Mouse (Mus musculus) cerebellum, adult 9-10 months (tissue): Measurements from ENCODE around the gene Cfap44.
A peak's percentile ranks its signal among the peaks of the same experiment; 100 is the strongest.

ENCODE experiments used
- DNase-seq: peaks from one replicate; pipeline ENCODE4 v3.0.0; 2022

The Cfap44 gene

DNA sequence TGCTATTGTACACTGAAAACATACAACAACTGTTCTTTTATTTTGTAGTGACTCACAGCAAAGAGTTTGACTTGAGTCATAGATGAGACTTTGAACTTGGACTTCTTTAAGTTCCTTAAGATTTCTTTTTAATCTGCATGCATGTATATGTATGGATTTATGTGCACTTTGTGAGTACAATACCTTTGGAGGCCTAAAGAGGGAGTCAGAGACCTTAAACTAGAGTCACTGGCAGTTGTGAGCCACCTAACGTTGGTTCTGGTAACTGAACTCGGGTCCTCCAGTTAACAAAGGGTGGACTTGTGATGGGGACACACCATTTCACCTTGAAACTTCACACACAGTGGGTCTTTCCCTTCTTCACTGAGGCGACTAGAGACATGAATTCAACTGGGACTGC, 103.9 kb downstream of the Cfap44 start:
- no peak for DNase-seq

DNA sequence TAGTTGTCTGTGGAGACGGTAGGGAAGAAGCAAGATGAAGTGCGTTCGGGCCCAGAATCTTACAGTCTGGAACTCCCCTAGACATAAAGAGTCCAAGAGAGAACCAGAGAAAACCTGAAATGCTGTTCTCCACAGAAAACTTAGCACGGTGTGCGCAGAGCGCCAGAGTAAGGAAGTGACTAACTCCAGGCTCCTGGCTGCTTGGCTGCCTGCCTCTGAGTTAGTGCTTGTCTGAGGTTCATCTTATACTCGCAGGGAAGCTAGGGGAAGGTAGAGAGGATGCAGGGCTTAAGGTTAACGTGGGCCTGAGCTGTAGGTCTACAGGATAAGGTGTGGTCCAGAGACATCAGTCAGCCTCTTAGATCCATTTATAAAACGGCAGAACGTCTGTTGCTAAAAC, 107.2 kb downstream of the Cfap44 start:
- DNase-seq = no peak

DNA sequence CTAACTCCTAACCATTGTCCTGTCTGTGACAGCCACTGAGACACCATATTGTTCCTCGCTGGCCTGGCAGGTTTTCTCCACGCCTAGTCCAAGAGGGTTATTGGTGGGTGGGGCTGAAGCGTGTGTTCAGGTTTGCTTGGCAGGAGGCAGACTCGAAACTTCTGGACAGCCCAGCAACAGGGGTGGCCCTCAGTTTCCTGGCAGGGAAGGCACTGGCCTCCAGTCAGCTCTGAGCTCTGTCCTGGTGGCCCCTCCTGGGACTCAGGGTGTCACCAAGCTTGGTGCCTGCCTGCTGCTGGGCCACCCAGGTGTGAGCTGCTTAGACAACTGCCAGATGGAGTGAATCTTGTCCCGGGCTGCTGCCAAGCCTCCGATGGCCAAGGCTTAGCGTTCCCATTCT, 107.7 kb downstream of the Cfap44 start:
- DNase-seq = peak; percentile 61

DNA sequence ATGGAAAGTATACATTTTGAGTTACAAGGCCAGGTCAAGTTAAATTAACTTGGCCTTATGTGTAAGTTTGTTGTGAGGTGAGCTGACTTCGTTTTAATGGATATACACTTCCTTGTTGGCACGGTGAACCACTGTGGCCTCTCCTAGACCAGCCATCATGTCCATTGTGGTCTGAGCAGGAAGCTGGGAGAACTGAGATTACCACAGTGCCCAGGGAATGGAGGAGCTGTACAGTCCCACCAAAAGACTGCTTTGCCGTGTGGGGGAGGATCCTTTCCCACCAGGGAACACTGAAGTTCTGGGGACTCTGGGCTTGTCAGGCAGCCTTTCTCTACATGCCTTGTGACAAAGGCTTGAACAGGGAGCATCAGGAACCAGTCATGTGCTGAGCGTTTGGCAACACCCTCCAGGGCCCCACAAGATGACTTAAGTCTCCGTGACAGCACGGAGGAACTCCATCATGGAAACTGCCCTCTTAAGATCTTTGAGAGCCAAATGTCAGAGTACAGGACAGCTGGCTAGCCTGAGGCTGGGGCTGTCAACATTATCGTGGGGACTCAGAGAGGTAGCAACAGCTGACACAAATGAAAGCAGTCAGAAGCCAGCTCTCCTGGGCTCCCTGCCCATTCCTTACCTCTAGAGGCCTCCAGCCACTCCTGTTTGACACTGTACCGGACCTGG, 108.4 kb downstream of the Cfap44 start:
- peak; percentile 78 for DNase-seq

DNA sequence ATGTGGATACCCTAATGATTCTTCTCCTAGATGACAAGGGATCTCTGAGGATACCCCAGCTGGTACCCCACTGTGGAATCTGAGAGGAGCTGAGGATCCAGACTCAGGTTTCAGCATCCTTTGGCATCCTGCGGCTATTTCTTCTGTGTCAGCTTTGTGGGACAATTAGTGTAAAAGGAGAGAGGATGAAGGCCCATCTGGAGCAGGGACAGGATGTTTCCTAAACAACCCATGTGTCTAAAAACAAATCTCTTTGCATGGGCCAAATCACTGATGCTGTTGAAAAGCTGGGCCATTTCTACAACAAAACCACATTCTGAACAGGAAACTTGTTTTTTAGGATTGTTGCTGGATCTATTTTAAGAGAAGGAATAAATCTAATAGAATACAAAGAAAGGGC, 110.6 kb downstream of the Cfap44 start:
- DNase-seq = no peak

DNA sequence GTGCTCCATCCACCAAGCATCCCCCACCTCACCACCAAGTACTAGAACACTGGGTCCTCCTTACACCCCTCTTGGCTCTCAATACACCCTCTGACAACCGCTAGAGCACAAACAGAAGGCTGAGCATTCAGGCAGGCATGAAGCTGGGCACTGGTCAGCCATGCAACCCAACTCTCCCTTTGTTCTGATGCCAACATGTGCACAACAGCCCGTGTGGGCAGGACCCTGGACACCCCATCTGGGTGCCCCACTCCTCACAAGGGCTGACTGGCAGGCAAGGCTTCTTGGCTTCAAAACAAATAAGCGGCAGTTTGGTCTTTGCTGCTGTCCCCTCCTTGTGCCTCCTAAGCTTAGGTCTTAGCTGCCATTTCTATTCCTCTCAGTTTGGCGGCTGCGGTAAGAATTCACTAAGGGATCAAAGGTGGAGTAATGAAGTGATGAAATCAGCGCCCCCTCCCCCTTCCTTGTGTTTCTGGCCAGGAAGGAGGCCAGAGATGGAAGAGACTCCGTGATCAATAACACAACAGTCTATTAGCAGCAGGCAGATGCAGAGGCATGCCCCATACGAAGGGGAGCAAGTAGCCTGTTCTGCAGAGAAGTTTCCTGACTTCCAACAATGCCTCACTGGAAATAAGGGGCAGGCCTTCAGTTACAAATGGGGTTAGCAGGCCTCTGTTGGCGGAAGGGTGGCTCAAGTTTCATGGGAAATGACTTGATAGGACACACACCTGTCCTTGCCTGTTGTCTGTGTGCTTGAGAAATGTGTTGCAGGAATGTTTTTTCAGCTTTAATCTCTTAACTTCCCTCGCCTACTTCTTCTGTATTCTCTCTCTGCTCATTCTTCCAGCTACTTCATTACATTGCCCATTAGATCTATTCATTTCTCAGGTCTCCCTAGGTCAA, 112.7 kb downstream of the Cfap44 start:
- no peak for DNase-seq

DNA sequence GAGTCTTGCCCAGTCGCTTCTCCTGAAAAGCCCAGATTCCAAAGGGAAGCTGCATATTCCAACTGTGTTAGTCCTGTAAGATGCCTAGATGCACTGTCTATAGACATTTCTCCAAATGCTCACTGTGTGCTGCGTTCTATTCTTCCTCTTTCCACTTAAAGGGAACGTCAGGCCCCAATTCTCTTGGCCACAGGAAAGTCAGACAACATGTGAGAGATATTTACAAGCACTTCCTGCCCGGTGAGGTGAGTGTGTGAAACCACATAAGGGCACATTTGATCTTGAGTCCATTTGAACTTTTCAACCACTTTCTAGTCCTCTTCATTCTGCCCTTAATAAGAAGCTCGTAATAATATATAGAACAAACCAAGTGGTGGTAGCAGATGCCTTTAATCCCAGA, 113.4 kb downstream of the Cfap44 start:
- DNase-seq = no peak

DNA sequence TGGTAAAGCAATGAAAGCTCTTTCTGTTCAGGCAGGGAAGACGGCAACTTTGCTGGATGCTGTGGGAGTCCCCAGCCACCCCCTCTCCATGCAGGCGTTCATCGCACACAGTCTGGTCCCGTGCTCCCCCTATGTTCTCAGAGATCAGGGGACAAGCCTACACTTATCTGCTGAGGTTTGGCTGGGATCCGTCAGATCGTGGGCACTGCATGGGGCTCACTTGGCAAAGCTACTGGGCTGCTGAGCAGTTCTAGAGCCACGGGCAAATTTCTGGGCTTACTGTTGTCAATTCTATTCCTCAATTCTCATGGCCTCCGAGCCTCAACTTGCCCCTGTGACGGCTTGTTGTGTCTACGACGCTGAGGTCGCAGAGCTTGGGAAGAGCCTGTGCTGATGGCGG, 114.2 kb downstream of the Cfap44 start:
- peak; percentile 71 for DNase-seq

DNA sequence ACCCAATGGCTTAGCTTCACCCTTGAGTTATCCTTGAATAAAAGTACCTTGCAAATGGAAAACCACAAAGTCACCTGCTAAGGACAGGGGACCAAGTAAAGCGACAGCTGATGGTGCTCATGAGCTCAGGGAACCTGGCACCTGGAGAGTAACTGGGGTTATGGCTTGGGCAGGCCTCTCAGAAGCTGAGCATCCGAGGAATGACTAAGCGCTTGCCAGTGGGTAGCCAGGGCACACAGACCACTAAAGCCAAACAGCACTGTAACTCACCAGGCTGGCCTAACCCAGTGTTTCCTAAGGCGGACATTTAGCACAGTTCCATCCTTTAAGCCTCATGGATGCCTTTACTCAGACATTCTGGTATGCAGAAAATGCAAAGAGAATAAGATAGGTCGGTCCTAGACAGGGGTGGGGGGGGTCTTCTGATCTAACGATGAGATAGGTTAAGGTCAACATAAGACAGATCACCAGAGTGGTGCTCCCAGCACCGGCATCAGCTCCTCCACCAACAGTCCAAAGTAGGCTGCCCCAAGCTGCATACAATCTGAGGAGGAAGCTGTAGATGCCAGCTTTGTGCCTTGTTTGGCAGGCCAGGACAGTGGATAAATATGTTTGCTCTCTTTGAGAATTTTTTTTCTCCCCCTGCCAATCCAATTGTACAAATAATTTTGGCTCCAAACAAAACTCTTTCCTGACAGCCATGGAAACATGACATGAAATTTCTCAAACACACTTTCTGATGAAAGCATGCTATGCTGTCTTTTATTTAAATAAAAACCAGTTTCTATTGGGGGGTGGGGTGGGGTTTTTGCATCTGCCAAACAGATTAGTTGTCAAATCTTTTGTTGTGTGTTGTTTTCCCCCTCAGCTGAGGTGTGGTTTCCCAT, 115.1 kb downstream of the Cfap44 start:
- peak; percentile 77 for DNase-seq

DNA sequence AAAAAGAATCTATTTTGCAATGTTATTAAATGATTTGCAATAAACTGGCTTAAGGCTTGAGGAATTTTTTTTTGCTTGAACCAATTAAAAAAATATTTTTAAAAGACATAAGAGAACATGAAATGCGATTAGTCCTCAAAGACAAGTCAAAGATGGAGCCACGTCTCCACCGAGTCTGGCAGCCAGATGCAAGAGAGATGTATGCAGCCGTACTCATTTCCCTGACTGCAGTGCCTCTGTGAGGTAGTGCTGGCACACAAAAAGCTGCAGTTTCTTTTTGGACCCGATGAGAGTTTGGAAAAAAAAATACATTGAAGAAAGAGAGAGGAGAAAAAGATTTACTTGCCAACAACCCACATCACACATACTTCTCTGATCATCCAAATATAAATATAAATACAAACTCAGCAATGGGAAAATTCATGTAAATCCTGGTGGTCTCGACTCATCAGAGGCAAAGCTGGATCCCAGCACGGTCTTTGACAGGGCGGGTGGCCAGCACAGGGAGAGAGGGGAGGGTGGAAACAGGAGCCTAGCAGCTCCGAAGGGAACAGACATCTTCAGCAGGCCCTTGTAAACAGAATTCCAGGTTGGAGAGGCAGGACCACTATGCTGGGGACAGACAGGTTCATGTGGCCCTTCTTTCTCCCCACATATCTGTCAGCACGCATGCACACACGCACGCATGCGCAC, 116.1 kb downstream of the Cfap44 start:
- DNase-seq = no peak

DNA sequence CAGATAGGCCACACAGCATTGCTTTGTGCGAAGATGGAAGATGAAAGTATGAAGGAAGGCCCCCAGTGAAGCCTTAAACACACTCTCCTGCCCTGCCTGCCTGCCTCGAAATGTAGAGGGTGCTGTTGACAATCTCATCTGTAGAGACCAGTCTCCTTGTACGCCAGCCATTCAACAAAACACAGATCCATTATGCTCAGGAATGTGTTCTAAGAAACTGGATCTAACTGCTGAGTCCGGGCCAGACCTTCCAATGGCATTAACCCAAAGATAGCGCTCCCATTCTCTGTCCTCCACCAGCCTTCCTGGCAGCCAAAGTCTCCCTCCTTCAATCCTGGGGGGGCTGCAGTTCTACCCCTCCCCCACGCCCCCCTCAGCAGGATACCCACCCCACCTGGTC, 121.9 kb downstream of the Cfap44 start:
- no peak for DNase-seq

DNA sequence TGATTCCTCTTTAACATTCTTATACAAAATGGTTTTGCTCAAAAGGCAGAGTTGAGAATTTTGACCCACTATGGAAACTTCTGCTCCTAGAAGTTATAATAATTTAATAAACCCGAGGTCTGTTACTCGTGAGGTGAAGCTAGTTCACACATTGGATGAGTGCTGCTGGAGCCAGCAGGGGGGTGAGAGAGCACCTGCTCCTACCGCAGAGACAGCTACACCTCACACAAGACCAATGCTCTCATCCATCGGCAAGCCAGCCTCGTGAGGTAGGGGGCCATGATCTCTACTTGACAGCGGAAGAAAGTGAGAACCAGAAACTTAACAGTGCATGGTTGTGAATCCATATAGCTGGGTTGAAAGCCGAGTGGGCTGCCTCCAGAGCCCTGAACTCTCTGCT, 129.0 kb downstream of the Cfap44 start:
- DNase-seq = peak; percentile 82

DNA sequence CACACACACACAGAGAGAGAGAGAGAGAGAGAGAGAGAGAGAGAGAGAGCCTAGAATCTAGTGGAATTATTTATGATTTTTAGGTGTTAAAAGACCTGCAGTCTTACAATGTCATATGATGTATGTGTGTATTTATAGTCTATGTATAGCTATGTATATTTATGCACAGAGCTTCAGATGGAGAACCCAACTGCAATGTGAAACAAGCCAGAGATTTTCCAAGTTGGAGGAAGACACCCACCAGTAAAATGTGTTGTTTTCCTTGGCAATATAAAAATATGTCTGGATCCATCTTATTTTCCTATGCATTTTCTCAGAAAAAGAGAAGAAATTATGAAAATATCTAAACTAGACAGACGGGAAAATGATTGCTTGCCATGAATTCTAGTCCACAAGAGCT, 131.4 kb downstream of the Cfap44 start:
- DNase-seq = no peak

DNA sequence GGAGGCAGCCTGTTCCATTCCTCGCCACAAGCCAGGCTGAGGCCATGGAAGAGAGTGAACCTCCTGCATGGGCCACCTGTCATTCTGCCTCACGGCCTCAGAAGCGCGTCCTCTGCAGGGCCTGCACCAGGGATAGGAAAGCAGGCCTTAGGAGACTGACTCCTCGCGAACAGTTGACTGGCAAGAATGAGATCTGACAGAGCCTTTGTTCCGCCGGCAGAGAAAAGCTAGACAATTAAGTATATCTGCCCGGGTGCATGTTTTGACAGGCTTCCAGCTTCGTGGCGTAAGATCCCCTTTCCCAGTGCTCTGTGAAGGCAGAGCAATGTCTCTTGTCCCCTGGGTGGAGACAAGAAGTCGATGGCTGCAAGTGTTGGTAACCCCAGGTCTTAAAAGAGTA, 132.1 kb downstream of the Cfap44 start:
- DNase-seq = peak; percentile 78

DNA sequence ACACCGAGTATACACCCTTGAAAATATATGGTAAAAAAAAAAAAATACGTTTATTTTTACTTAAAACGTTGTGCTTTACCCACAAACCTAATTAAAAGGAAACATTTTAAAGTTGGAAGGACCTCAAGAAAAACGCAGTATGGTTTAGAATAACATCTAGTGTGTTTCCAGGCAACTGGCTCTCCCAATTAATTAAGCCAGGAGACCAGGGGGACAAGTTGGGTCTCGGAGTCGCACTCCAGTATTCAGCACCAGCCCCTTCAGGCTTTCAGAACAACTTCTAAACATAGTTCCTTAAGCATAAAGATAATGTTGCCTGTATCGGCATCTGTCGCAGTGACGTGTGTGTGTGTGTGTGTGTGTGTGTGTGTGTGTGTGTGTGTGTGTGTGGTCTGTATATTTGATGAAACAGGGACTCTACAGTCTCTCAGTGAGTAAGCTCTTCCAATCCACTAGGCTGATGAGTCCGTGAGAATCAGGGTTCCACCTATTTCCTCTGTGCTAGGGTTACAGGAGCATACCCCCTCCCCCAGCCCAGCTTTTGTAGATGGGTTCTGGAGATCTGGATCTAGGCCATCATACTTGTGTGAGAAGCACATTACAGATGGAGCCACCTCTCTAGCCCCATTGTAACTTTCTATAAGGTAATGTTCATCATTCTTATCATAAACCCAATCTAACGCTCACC, 132.8 kb downstream of the Cfap44 start:
- DNase-seq = no peak

DNA sequence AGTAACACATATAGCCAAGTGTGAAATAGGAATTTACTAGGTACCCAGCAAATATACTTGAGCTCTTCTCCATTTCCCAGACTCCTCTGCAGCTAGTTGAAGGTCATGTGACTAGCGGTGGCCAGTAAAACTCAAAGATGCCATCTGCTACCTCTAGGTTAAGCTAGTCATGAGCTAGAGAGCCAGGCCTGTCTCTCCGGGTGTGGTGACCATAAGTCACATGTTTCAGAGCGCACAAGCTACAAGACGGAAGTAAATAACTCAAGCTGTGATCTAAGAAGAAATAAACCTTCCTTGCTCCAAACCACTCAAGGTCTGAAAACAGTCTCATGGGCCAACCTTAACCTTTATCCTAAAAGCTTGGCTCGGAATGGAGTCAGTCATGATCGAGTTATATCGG, 134.4 kb downstream of the Cfap44 start:
- no peak for DNase-seq

DNA sequence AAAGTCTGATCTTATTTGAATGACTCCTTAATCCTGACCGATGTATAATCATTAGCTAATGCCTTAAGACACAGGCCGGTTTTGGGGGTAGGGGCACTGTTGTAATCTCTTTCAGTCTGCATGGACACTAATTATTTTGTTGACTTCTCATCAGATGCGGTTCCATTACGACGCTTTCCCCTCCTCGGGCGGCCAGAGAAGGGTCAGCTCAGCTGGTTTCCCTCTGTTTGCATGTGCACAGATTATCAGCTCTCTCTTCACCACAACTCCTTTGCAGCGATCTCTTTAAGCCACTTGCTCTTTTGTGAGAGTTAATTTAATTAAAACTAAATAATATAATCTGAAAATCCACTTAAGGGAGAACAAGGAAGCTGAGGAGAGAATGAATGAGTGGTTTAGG, 135.1 kb downstream of the Cfap44 start:
- no peak for DNase-seq

DNA sequence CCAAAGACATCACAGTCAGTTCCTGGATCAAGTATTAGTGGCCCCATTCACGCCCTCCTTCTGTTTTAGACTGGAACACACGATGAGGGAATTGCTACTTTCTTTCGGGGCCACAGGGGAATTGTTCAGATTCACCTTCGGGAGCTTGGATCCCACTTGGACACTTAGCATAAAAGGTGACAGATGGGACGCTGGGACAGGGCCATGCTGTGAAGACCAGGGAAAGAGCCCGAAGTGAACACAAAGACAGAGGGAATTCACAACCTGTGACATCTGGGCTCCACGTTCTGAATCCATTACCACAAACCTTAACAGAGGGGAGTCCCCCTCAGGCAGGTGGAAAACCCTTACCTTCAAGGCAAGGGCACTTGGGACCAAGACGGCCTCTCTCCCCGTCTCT, 135.6 kb downstream of the Cfap44 start:
- DNase-seq = no peak

DNA sequence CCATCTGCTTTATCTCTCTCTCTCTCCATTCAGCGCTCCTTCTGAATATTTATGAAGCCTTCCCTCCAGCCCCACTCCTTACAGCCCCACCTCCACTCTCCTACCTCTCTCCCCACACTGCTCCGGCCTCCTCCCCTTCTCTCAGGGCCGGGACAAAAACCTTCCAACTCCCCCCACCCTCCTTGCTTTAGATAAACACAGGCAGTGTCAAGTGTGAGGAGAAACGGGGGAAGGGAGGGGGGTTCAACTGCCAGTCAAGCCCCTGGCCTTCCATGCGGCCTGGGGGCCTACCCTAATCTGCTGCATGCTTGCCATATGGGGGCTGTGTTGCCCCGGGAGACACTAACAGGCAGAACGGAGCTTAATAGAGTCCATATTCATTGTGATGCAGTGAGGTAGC, 136.2 kb downstream of the Cfap44 start:
- DNase-seq = no peak

DNA sequence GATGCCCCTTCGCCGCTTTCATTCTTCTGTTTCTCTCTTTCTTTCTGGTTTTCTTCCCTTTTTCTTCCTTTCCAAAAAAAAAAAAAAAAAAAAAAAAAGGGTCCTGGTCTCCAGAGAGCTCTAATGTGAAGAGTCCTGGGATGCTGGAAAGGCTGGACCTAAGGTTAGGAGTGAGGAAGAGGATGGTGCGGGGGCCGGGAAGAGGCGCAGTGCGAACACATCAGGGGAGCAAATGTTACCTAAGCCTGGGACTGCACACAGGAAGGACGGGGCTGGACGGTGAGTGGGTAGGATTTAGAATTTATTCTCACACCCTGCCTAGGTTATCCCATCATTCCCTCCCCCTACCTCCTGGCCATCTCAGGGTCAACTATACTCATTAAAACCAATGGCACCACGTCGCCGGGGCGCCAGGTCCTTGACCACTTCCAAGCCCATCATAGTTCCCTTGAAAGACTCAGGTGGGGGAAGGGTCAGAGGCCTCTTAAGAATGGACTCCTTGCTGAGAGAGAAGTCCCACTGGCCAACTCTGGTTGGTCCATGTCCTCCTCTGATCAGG, 136.7 kb downstream of the Cfap44 start:
- no peak for DNase-seq
